Mouse (Mus musculus): ENCODE results near the gene Vsig8. TPM values are rescaled to one million over a fixed set of nuclear protein-coding genes. Genes with fewer than 3 reads are reported as not detected.

Vsig8 gene
- polyA plus RNA-seq, 1 experiment from 2014 or later, result not detected

- Histone ChIP-seq H3K27me3 (ENCODE audit: insufficient read depth, poor library complexity, severe bottlenecking) (peaks cover 28% of the 10 kb centered on the region), H3K27ac (no peak overlapping the region), H3K4me3 (no peak overlapping the region), H3K9me3 (no peaks in the 10 kb centered on the region), H3K4me1 (replicated peaks) (peaks cover 18% of the 10 kb centered on the region), H3K36me3 (no peaks in the 10 kb centered on the region)
- WGBS, result 72% methylated on average over 4 of the region's 4 CpGs
- DNase-seq (ENCODE audit: low spot score), result no peak
Measured at GRCm38 (mm10) chr1:172567758-172568157, 12.0 kb downstream of the Vsig8 start.

GRCm38 (mm10) chr1:172580116-172580515 is 24.4 kb downstream of the Vsig8 start:
- no peak for DNase-seq (ENCODE audit: low spot score)
- Histone ChIP-seq H3K27ac (no peak overlapping the region), H3K36me3 (no peaks in the 10 kb centered on the region), H3K9me3 (no peaks in the 10 kb centered on the region), H3K4me3 (no peak overlapping the region), H3K27me3 (ENCODE audit: insufficient read depth, poor library complexity, severe bottlenecking) (peaks cover 20% of the 10 kb centered on the region), H3K4me1 (replicated peaks) (no peaks in the 10 kb centered on the region)
- 80% methylated on average over 6 of the region's 6 CpGs for WGBS

GRCm38 (mm10) chr1:172582436-172582835 is 26.7 kb downstream of the Vsig8 start:
- Histone ChIP-seq H3K9me3 (no peaks in the 10 kb centered on the region), H3K27ac (no peak overlapping the region), H3K36me3 (no peaks in the 10 kb centered on the region), H3K27me3 (ENCODE audit: insufficient read depth, poor library complexity, severe bottlenecking) (peaks cover 29% of the 10 kb centered on the region), H3K4me3 (no peak overlapping the region), H3K4me1 (replicated peaks) (peaks cover 12% of the 10 kb centered on the region)
- 87% methylated on average over 8 of the region's 8 CpGs for WGBS
- DNase-seq (ENCODE audit: low spot score), result no peak

- no peak for DNase-seq (ENCODE audit: low spot score)
- H3K9me3 ChIP-seq, result no peaks in the 10 kb centered on the region
- H3K27me3 ChIP-seq (ENCODE audit: insufficient read depth, poor library complexity, severe bottlenecking), result peaks cover 35% of the 10 kb centered on the region
- no peak overlapping the region for H3K4me3 ChIP-seq
- H3K27ac ChIP-seq, result no peak overlapping the region
- no peaks in the 10 kb centered on the region for H3K36me3 ChIP-seq
- WGBS, result 85% methylated on average over 6 of the region's 6 CpGs
- peaks cover 12% of the 10 kb centered on the region for H3K4me1 ChIP-seq (replicated peaks)
Measured at GRCm38 (mm10) chr1:172584271-172584670, 28.5 kb downstream of the Vsig8 start.

GRCm38 (mm10) chr1:172585026-172585425 is 29.3 kb downstream of the Vsig8 start:
- peaks cover 12% of the 10 kb centered on the region for H3K4me1 ChIP-seq (replicated peaks)
- H3K27ac ChIP-seq, result no peak overlapping the region
- DNase-seq (ENCODE audit: low spot score), result no peak
- H3K4me3 ChIP-seq, result no peak overlapping the region
- WGBS, result 56% methylated on average over 4 of the region's 4 CpGs
- no peaks in the 10 kb centered on the region for H3K9me3 ChIP-seq
- peaks cover 35% of the 10 kb centered on the region for H3K27me3 ChIP-seq (ENCODE audit: insufficient read depth, poor library complexity, severe bottlenecking)
- no peaks in the 10 kb centered on the region for H3K36me3 ChIP-seq

- WGBS, result 34% methylated on average over 26 of the region's 26 CpGs
- no peaks in the 10 kb centered on the region for H3K9me3 ChIP-seq
- H3K27me3 ChIP-seq (ENCODE audit: insufficient read depth, poor library complexity, severe bottlenecking), result peaks cover 35% of the 10 kb centered on the region
- H3K4me3 ChIP-seq, result no peak overlapping the region
- H3K4me1 ChIP-seq (replicated peaks), result peaks cover 12% of the 10 kb centered on the region
- peak; percentile 14 for DNase-seq (ENCODE audit: low spot score)
- no peaks in the 10 kb centered on the region for H3K36me3 ChIP-seq
- no peak overlapping the region for H3K27ac ChIP-seq
Measured at GRCm38 (mm10) chr1:172585612-172586567, 30.2 kb downstream of the Vsig8 start.

- Histone ChIP-seq H3K9me3 (no peaks in the 10 kb centered on the region), H3K4me1 (replicated peaks) (peaks cover 12% of the 10 kb centered on the region)
- WGBS, result 87% methylated on average over 7 of the region's 7 CpGs
Measured at GRCm38 (mm10) chr1:172590385-172590784, 34.6 kb downstream of the Vsig8 start, which contains the start of gene Slamf8. Gene Slamf8 (minus strand): TSS chr1:172590568.

GRCm38 (mm10) chr1:172593321-172593720 is 37.6 kb downstream of the Vsig8 start:
- Histone ChIP-seq H3K4me1 (replicated peaks) (no peaks in the 10 kb centered on the region), H3K4me3 (no peak overlapping the region), H3K27ac (no peak overlapping the region), H3K36me3 (no peaks in the 10 kb centered on the region), H3K27me3 (ENCODE audit: insufficient read depth, poor library complexity, severe bottlenecking) (0 out of 2 replicates have a peak, but pooled peaks cover 4% of the 10 kb centered on the region), H3K9me3 (no peaks in the 10 kb centered on the region)
- 71% methylated on average over 3 of the region's 3 CpGs for WGBS
- no peak for DNase-seq (ENCODE audit: low spot score)

More at GRCm38 (mm10) chr1:172590385-172590784, 34.6 kb downstream of the Vsig8 start, which contains the start of gene Slamf8:
- DNase-seq (ENCODE audit: low spot score), result no peak
- Histone ChIP-seq H3K27ac (no peak within 1 kb of the TSS), H3K27me3 (ENCODE audit: insufficient read depth, poor library complexity, severe bottlenecking) (peaks cover 24% of the 10 kb centered on the region), H3K36me3 (no peaks in the 10 kb centered on the region), H3K4me3 (no peak within 1 kb of the TSS)

GRCm38 (mm10) chr1:172593956-172594355 is 38.2 kb downstream of the Vsig8 start:
- H3K27me3 ChIP-seq (ENCODE audit: insufficient read depth, poor library complexity, severe bottlenecking), result 0 out of 2 replicates have a peak, but pooled peaks cover 4% of the 10 kb centered on the region
- H3K4me3 ChIP-seq, result no peak overlapping the region
- H3K36me3 ChIP-seq, result no peaks in the 10 kb centered on the region
- no peaks in the 10 kb centered on the region for H3K9me3 ChIP-seq
- 84% methylated on average over 2 of the region's 2 CpGs for WGBS
- no peak overlapping the region for H3K27ac ChIP-seq
- no peak for DNase-seq (ENCODE audit: low spot score)
- H3K4me1 ChIP-seq (replicated peaks), result no peaks in the 10 kb centered on the region

GRCm38 (mm10) chr1:172594495-172594894 is 38.8 kb downstream of the Vsig8 start:
- H3K27me3 ChIP-seq (ENCODE audit: insufficient read depth, poor library complexity, severe bottlenecking), result 0 out of 2 replicates have a peak, but pooled peaks cover 4% of the 10 kb centered on the region
- peak; percentile 60 for DNase-seq (ENCODE audit: low spot score)
- no peaks in the 10 kb centered on the region for H3K36me3 ChIP-seq
- no peaks in the 10 kb centered on the region for H3K4me1 ChIP-seq (replicated peaks)
- no peak overlapping the region for H3K4me3 ChIP-seq
- H3K27ac ChIP-seq, result no peak overlapping the region
- no peaks in the 10 kb centered on the region for H3K9me3 ChIP-seq

GRCm38 (mm10) chr1:172602326-172602725 is 46.6 kb downstream of the Vsig8 start, which contains the start of gene Fcrl6:
Gene Fcrl6 (minus strand): TSS chr1:172602551.
- no peaks in the 10 kb centered on the region for H3K9me3 ChIP-seq
- WGBS, result 90% methylated on average over 1 of the region's 1 CpGs
- H3K27me3 ChIP-seq (ENCODE audit: insufficient read depth, poor library complexity, severe bottlenecking), result no peaks in the 10 kb centered on the region
- H3K4me3 ChIP-seq, result no peak within 1 kb of the TSS
- H3K27ac ChIP-seq, result no peak within 1 kb of the TSS
- no peaks in the 10 kb centered on the region for H3K4me1 ChIP-seq (replicated peaks)
- DNase-seq (ENCODE audit: low spot score), result no peak
- H3K36me3 ChIP-seq, result no peaks in the 10 kb centered on the region

GRCm38 (mm10) chr1:172611304-172611703 is 55.6 kb downstream of the Vsig8 start:
- H3K9me3 ChIP-seq, result no peaks in the 10 kb centered on the region
- no peak overlapping the region for H3K4me3 ChIP-seq
- H3K27ac ChIP-seq, result no peak overlapping the region
- 0 out of 2 replicates have a peak, but pooled peaks cover 6% of the 10 kb centered on the region for H3K27me3 ChIP-seq (ENCODE audit: insufficient read depth, poor library complexity, severe bottlenecking)
- peaks cover 1% of the 10 kb centered on the region for H3K4me1 ChIP-seq (replicated peaks)
- no peaks in the 10 kb centered on the region for H3K36me3 ChIP-seq
- WGBS, result 83% methylated on average over 10 of the region's 10 CpGs
- DNase-seq (ENCODE audit: low spot score), result no peak

GRCm38 (mm10) chr1:172612745-172613144 is 57.0 kb downstream of the Vsig8 start:
- Histone ChIP-seq H3K36me3 (no peaks in the 10 kb centered on the region), H3K4me3 (no peak overlapping the region), H3K27me3 (ENCODE audit: insufficient read depth, poor library complexity, severe bottlenecking) (0 out of 2 replicates have a peak, but pooled peaks cover 6% of the 10 kb centered on the region), H3K9me3 (no peaks in the 10 kb centered on the region), H3K27ac (no peak overlapping the region), H3K4me1 (replicated peaks) (peaks cover 16% of the 10 kb centered on the region)
- no peak for DNase-seq (ENCODE audit: low spot score)
- 40% methylated on average over 1 of the region's 1 CpGs for WGBS
